Mouse (Mus musculus) limb, embryonic 12.5 days (tissue): Measurements from ENCODE around the gene Sardh. TPM values are rescaled to one million over a fixed set of nuclear protein-coding genes. Genes with fewer than 3 reads are reported as not detected.
A peak's percentile ranks its signal among the peaks of the same experiment; 100 is the strongest.

Experiments used
- ATAC-seq: fragments of 200-750 bp; cut with Nextera tagmentation; 2 replicates; pipeline ENCODE4 v1.8.0; 2017; ENCODE audit warnings: low read depth, moderate TSS enrichment; ENCODE audit not compliant: insufficient number of reproducible peaks, insufficient read depth, low FRiP score, low TSS enrichment
- H3K27ac ChIP-seq: fragments of 300-500 bp; sonication (generic); 2 replicates; pipeline ENCODE4 v1.5.1; 2016; ENCODE audit warnings: mild to moderate bottlenecking, moderate library complexity
- H3K27me3 ChIP-seq: fragments of 300-500 bp; sonication (generic); 2 replicates; pipeline ENCODE4 v1.6.1; 2016; ENCODE audit warnings: mild to moderate bottlenecking, moderate library complexity
- H3K36me3 ChIP-seq: fragments of 300-500 bp; sonication (generic); 2 replicates; pipeline ENCODE4 v1.6.1; 2016; ENCODE audit warnings: mild to moderate bottlenecking, moderate library complexity
- H3K4me1 ChIP-seq: fragments of 300-500 bp; sonication (generic); replicated peaks from 2 replicates; pipeline ENCODE4 v1.6.1; 2016
- H3K4me2 ChIP-seq: fragments of 300-500 bp; sonication (generic); 2 replicates; pipeline ENCODE4 v1.6.1; 2016; ENCODE audit warnings: mild to moderate bottlenecking, moderate library complexity
- H3K4me3 ChIP-seq: fragments of 300-500 bp; sonication (generic); replicated peaks from 2 replicates; pipeline ENCODE4 v1.5.1; 2016; ENCODE audit warnings: mild to moderate bottlenecking
- H3K9ac ChIP-seq: fragments of 300-500 bp; sonication (generic); replicated peaks from 2 replicates; pipeline ENCODE4 v1.6.1; 2016; ENCODE audit warnings: mild to moderate bottlenecking, moderate library complexity
- H3K9me3 ChIP-seq: fragments of 300-500 bp; sonication (generic); 2 replicates; pipeline ENCODE4 v1.6.1; 2016; ENCODE audit warnings: mild to moderate bottlenecking, moderate library complexity
- WGBS: fragments of 180-500 bp; shearing (Covaris S2); methylation state at CpG from one replicate; pipeline ENCODE4 v1.1.7; 2016; 5-methylcytosine and 5-hydroxymethylcytosine counted together
- polyA plus RNA-seq: library from polyadenylated mRNA; unstranded; fragments of >200 nt; fragmentation: Nextera tagmentation; extraction: Ambion mirVana; gene quantifications from 2 replicates; pipeline ENCODE4 v1.2.1, GENCODE M21; 2016

The Sardh gene
- polyA plus RNA-seq, 1 experiment from 2014 or later: 6.0 TPM

DNA sequence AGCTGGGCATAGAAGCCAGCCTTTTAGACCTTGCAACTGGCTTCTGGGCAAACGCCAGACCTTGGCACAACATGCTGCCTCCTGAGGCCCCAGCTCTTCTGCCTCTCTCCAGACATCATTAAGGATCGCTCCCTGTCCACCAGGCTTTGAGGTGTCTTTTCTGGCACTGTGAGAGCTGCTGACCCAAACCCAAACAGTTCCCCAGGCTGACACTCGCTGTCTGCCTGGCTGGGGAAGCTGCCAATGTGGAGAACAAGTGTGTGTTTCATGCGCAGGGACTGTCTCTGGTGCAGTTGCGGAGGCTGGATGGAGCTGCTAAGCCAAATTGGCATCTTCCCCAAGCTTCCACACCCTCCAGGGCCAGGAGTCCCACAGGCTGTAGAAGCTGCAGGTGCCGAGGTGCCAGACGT is 25.1 kb downstream of the Sardh start:
- Histone ChIP-seq H3K27ac (no peak overlapping the region), H3K36me3 (no peaks in the 10 kb centered on the region), H3K4me1 (peaks cover 17% of the 10 kb centered on the region), H3K9ac (no peak overlapping the region), H3K9me3 (no peaks in the 10 kb centered on the region), H3K4me3 (no peak overlapping the region), H3K4me2 (no peak overlapping the region), H3K27me3 (no peaks in the 10 kb centered on the region; the same call in 1 of the 2 replicates)
- ATAC-seq: no peak
- 85% methylated on average over 7 of the region's 7 CpGs for WGBS

DNA sequence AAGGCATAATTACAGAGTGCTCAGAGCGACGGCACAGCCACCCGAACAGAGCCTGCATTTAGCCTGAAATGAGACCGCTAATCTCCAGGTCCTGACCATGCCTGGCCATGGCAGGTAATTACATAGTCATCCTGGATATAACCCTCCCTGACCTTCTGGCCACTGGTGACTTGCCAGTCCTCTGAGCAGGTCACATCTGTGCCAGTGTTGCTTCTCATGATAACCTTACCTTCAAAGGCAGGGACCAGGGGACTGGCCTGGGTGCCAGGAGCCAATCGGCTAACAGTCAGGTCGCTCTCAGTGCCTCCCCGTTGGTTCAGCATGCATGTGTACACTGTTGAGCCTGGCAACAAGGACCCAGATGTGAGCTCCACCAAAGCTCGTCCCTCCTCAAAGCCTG is 29.6 kb downstream of the Sardh start:
- Histone ChIP-seq H3K9ac (no peak overlapping the region), H3K9me3 (no peaks in the 10 kb centered on the region), H3K36me3 (no peaks in the 10 kb centered on the region), H3K4me2 (no peak overlapping the region), H3K4me3 (no peak overlapping the region), H3K27me3 (no peaks in the 10 kb centered on the region; the same call in 1 of the 2 replicates), H3K27ac (no peak overlapping the region), H3K4me1 (peaks cover 9% of the 10 kb centered on the region; the same call in 1 of the 2 replicates)
- no peak for ATAC-seq
- WGBS: 83% methylated on average over 8 of the region's 8 CpGs

DNA sequence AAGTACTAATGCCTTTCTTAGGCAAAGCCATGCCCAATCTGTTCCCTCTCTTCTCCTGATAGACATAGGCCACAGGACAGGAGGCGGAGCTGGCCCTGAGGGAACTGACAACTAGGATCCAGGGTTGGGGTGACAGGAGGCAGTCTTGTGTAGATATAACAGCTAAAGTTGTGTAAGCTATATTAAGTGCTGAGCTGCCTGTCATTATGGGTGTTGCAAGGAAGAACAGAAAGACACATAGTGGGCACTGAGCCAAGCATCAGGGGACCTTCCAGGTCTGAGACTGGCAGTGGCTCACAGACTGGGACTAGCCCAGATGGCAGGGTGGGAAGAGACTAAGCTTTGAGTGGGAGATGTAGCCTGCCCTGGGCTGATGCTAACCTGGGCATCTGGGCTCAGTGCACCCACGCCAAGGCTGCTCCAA is 30.0 kb downstream of the Sardh start:
- Histone ChIP-seq H3K9me3 (no peaks in the 10 kb centered on the region), H3K36me3 (no peaks in the 10 kb centered on the region), H3K27me3 (no peaks in the 10 kb centered on the region; the same call in 1 of the 2 replicates), H3K4me1 (peaks cover 9% of the 10 kb centered on the region; the same call in 1 of the 2 replicates), H3K4me3 (no peak overlapping the region), H3K9ac (no peak overlapping the region), H3K27ac (no peak overlapping the region), H3K4me2 (no peak overlapping the region)
- no peak for ATAC-seq
- WGBS: 85% methylated on average over 2 of the region's 2 CpGs

DNA sequence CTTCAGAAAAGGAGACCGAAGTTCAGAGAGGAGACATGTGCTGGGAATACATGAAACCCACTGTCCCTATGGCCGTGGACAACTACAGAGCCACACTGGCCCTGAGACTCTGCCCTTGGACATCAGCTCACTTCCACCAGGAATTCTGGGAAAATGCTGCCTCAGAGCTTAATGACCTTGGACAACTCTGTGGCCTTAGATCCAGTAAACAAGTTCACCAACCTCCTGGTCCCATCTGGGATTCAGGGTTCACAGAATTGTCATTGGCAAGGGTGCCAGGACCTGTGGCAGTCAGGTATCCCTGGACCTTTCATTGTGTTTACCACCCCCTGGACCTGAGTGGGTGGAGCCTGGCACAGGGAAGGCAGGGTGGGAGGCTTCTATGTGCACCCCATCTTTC is 32.6 kb downstream of the Sardh start:
- Histone ChIP-seq H3K36me3 (no peaks in the 10 kb centered on the region), H3K4me1 (peaks cover 16% of the 10 kb centered on the region), H3K4me2 (no peak overlapping the region), H3K27me3 (no peaks in the 10 kb centered on the region), H3K9ac (no peak overlapping the region), H3K27ac (no peak overlapping the region), H3K9me3 (no peaks in the 10 kb centered on the region), H3K4me3 (no peak overlapping the region)
- ATAC-seq: no peak
- 77% methylated on average over 2 of the region's 2 CpGs for WGBS

DNA sequence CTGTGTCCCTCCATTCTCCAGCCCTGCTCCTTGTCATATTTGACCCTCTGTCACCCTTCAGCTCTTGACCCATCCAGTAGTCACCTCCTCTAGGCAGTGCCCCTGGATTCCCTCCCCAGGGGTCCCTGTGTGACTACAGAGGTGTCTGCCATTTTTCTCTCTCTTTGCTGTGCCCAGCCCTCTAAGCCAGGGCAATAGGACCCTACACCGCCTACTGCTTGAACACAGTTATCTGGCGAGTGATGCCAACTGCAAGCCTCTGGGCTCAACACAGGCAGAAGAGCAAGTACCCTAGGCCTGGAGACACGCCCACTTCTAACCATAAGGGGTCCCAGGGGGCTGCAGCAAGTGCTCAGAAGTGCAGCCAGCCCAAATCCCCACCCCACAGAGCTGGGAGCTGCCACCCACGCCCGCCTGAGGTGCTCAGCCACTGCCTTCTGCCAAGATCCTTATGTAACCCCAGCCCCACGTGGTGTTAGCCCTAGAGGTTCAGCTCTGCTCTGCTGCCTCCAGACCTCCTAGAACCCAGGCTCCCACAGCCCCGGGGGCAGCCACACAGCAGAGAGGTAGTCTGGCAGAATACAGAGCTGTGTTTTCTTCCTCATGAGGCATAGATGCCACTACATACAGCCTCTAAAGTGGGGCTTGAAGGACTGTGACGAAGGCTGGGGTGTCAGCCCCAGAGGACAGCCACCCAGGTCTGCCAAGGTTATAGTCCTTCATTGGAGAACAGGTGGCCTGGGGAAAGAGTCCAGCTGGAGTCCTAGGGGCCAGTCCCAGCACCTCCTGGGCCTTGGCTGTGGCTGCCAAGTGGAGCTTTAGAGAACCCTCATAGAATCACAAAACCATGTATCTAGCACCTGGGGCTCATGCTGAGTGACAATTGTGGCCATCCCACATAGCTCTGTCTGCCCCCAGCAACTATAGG is 35.9 kb downstream of the Sardh start:
- Histone ChIP-seq H3K27me3 (no peaks in the 10 kb centered on the region), H3K36me3 (no peaks in the 10 kb centered on the region), H3K4me1 (peaks cover 41% of the 10 kb centered on the region), H3K4me2 (no peak overlapping the region), H3K27ac (no peak overlapping the region), H3K4me3 (no peak overlapping the region), H3K9me3 (no peaks in the 10 kb centered on the region), H3K9ac (no peak overlapping the region)
- ATAC-seq: no peak
- 70% methylated on average over 8 of the region's 8 CpGs for WGBS

DNA sequence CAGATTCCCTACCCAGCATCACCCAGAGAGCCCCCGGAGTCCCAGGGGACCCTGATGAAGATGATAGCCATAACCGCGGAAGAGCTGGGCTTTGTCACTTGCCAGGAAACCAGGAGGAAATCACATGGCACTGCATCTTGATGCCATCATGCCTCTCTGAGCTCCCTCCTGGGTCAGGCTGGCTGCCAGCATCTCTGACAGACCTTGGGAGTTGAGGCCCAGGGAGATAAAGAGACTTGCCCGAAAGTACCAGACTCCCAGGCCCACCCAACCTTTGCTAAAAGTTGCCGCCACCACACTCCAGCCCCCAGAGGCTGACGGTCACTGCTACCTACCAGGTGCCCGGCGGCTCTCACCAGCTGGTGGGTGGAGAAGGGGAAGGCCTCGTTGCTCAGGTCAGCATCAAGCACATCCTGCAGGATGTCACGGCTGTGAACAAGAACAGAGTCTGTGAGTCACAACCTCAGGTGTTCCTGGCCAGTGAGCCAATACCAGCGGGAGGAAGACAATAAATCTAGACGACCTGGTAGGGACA is 37.4 kb downstream of the Sardh start:
- Histone ChIP-seq H3K9ac (no peak overlapping the region), H3K4me1 (peaks cover 51% of the 10 kb centered on the region), H3K4me3 (no peak overlapping the region), H3K36me3 (no peaks in the 10 kb centered on the region), H3K4me2 (no peak overlapping the region), H3K27me3 (no peaks in the 10 kb centered on the region), H3K27ac (peak overlapping the region; percentile 67; the same call in 1 of the 2 replicates), H3K9me3 (no peaks in the 10 kb centered on the region)
- no peak for ATAC-seq
- 82% methylated on average over 12 of the region's 12 CpGs for WGBS

DNA sequence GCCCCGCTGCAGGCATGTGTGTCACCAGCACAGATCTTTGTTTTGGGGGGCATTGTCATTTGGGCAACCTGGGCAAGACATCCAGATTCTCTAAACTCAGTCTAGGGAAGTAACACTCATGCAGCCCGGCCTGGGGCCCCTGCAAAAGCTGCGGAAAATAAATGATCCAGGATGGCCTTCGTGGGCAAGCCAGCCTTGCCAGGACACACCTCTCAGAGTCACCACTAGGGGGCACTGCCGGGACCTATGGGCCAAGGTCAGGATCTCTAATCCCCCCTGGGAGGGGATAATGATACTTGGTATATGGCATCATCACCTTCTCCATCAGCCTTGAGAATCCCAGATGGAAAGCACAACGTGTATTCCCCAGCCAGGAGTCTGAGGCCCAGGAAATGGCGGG is 37.9 kb downstream of the Sardh start:
- H3K4me1 ChIP-seq: peaks cover 51% of the 10 kb centered on the region
- ATAC-seq: no peak
- H3K36me3 ChIP-seq: no peaks in the 10 kb centered on the region
- no peaks in the 10 kb centered on the region for H3K9me3 ChIP-seq
- H3K27me3 ChIP-seq: no peaks in the 10 kb centered on the region
- no peak overlapping the region for H3K9ac ChIP-seq
- 48% methylated on average over 7 of the region's 7 CpGs for WGBS
- H3K27ac ChIP-seq: peak overlapping the region; percentile 67; the same call in 1 of the 2 replicates
- H3K4me3 ChIP-seq: no peak overlapping the region
- H3K4me2 ChIP-seq: no peak overlapping the region

DNA sequence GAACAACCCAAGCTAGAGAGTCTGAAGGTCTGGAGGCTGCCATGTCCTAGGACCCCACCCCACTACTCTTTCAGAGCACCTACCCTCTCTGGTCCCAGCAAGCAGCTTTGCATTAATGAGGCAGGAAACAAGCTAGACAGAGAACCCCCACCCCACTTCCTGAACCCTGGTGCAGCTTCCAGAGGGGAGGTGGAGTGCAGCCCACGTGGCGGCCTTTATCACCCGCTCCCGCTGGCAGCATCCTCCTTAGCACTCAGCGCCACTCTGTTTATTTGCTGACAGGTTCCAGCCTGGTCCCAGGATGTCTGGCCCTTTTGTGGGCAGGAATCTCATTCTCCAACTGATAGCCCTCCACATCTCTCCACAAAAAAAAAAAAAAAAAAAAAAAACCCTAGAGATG is 38.3 kb downstream of the Sardh start:
- peaks cover 51% of the 10 kb centered on the region for H3K4me1 ChIP-seq
- H3K9ac ChIP-seq: no peak overlapping the region
- 0 out of 2 replicates have a peak overlapping the region, but pooled peaks have one; percentile 6 for H3K4me2 ChIP-seq
- no peak overlapping the region for H3K4me3 ChIP-seq
- H3K36me3 ChIP-seq: no peaks in the 10 kb centered on the region
- 27% methylated on average over 5 of the region's 5 CpGs for WGBS
- H3K27ac ChIP-seq: peak overlapping the region; percentile 70
- peak; percentile 28; the same call in 1 of the 2 replicates for ATAC-seq
- no peaks in the 10 kb centered on the region for H3K9me3 ChIP-seq
- H3K27me3 ChIP-seq: no peaks in the 10 kb centered on the region

DNA sequence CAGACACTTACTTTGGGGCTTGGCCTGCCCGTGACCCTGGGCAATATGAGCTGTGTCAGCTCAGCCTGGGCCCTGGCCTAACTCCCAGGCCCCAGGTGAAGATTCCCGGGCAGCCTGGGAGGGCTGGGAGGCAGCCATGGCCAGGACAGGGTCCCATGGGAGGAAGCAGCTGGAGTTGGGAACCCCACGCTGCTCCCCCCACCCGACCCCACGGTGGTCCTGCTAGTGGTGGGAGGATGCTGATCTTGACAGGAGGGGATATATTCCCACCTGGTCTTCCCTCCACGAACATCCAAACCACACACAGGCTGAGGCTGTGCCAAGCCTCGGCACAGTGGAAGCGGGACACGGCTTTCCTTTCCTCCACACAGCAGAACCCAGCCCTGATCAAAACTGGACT is 38.8 kb downstream of the Sardh start:
- H3K4me2 ChIP-seq: 0 out of 2 replicates have a peak overlapping the region, but pooled peaks have one; percentile 6
- 59% methylated on average over 9 of the region's 9 CpGs for WGBS
- ATAC-seq: no peak
- H3K27me3 ChIP-seq: no peaks in the 10 kb centered on the region
- H3K36me3 ChIP-seq: no peaks in the 10 kb centered on the region
- H3K9me3 ChIP-seq: no peaks in the 10 kb centered on the region
- no peak overlapping the region for H3K4me3 ChIP-seq
- H3K27ac ChIP-seq: peak overlapping the region; percentile 70
- H3K9ac ChIP-seq: no peak overlapping the region
- H3K4me1 ChIP-seq: peaks cover 50% of the 10 kb centered on the region

DNA sequence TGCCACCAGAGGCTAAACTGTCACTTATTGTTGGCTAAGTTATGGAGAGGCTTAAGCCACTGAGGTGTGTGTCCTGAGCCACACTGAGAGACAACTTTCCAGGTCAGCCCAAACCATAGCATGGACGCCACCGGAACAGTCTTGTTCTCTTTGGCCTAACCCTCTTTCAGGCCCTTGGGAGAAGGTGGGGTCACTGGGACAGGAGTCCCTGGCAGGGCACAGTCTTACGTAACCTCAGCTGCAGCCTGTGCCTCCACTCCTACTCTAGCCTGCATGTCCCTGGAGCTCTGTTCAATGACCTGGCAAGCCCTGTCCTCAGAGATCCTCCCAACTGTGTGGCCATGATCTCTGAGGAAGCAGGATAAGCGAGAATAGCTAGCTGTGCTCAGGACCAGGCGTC is 41.0 kb downstream of the Sardh start:
- Histone ChIP-seq H3K9ac (no peak overlapping the region), H3K4me3 (no peak overlapping the region), H3K27me3 (no peaks in the 10 kb centered on the region), H3K4me1 (peaks cover 41% of the 10 kb centered on the region), H3K36me3 (no peaks in the 10 kb centered on the region), H3K4me2 (no peak overlapping the region), H3K27ac (no peak overlapping the region), H3K9me3 (no peaks in the 10 kb centered on the region)
- 90% methylated on average over 5 of the region's 5 CpGs for WGBS
- no peak for ATAC-seq

DNA sequence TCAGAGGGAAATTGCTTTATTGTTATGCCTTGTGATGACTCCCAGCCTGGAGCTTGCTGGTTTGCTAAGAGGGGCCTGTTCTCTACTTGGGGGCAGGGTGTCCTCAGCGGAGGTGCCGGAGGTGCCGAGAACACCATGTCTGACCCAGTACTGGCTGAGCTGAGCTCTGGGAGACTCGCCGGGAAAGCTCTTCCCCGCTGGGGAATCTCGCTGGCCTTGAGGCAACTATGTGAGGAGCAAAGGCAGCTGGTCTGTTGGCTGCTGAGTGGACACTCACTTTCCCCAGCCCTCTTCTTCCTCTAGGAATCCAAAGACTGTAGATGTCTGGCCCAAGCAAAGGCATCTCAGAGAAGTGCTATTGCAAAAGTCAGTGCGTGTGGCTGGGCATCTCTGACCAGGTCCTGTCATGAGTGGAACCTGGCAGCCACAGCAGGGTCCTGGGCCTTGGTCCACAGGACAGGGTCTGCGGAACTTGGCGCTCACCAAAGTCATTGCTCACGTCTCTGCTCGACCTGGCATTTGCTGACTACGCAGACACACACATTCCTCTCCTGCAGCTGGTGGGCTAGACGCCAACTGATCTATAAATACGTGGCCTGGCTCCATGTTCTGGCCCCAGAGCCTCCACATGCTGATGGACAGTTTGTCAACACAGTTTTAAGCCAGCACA is 41.9 kb downstream of the Sardh start:
- no peaks in the 10 kb centered on the region for H3K27me3 ChIP-seq
- ATAC-seq: no peak
- WGBS: 81% methylated on average over 15 of the region's 15 CpGs
- H3K4me1 ChIP-seq: peaks cover 41% of the 10 kb centered on the region
- no peak overlapping the region for H3K4me3 ChIP-seq
- H3K9ac ChIP-seq: no peak overlapping the region
- H3K9me3 ChIP-seq: no peaks in the 10 kb centered on the region
- H3K4me2 ChIP-seq: no peak overlapping the region
- H3K27ac ChIP-seq: 0 out of 2 replicates have a peak overlapping the region, but pooled peaks have one; percentile 23
- H3K36me3 ChIP-seq: no peaks in the 10 kb centered on the region
